Mouse (Mus musculus) CH12.LX (cell line): ENCODE results near the gene Bicc1. TPM values are rescaled to one million over a fixed set of nuclear protein-coding genes. Genes with fewer than 3 reads are reported as not detected.

Experiments used
- DNase-seq: peaks from one replicate; pipeline ENCODE4 v3.0.0-alpha.2; 2013; ENCODE audit errors: extremely low read depth
- H3K27ac ChIP-seq: 2 replicates; pipeline ENCODE4 v1.5.1; 2012; ENCODE audit warnings: low read depth, mild to moderate bottlenecking, control low read depth, moderate library complexity; ENCODE audit not compliant: insufficient read depth
- H3K27me3 ChIP-seq: replicated peaks from 2 replicates; pipeline ENCODE3; 2012; ENCODE audit warnings: inconsistent platforms
- H3K36me3 ChIP-seq, 2 experiments: replicated peaks in 1 of 2; 2 replicates each; pipeline versions ENCODE3 to v1.6.1; 2012; ENCODE audit warnings: inconsistent platforms in 1 of 2, low read length in 1 of 2, mild to moderate bottlenecking in 1 of 2, mixed read lengths in 1 of 2, moderate library complexity in 1 of 2; ENCODE audit not compliant: control insufficient read depth in 1 of 2, insufficient read depth in 1 of 2
- H3K4me1 ChIP-seq, 2 experiments: 2 replicates each; pipeline ENCODE4 v1.6.1; 2012; ENCODE audit warnings: inconsistent platforms in 1 of 2, moderate library complexity in 1 of 2; ENCODE audit not compliant: insufficient read depth in 2 of 2, control insufficient read depth in 1 of 2
- H3K4me2 ChIP-seq: 2 replicates; pipeline ENCODE4 v1.6.1; 2012; ENCODE audit warnings: low read depth, mild to moderate bottlenecking, control low read depth; ENCODE audit not compliant: poor library complexity, insufficient read depth, severe bottlenecking
- H3K4me3 ChIP-seq, 3 experiments: fragments of 150-350 bp in 1 of 3; sonication (generic) in 1 of 3; replicated peaks in 1 of 3; 2 replicates each; pipeline versions ENCODE3 to v1.5.1; 2011 to 2012; ENCODE audit warnings: low read depth in 2 of 3, low read length in 2 of 3, mild to moderate bottlenecking in 2 of 3, moderate library complexity in 2 of 3, control low read depth in 1 of 3, improper control_type of control experiment in 1 of 3, inconsistent platforms in 1 of 3, mixed read lengths in 1 of 3; ENCODE audit not compliant: poor library complexity in 1 of 3
- H3K79me2 ChIP-seq: replicated peaks from 2 replicates; pipeline ENCODE4 v1.6.1; 2012; ENCODE audit warnings: mild to moderate bottlenecking, moderate library complexity; ENCODE audit not compliant: control insufficient read depth, poor library complexity, insufficient read depth, severe bottlenecking; ENCODE audit errors: extremely low read depth
- H3K9ac ChIP-seq: 2 replicates; pipeline ENCODE4 v1.6.1; 2012; ENCODE audit warnings: low read depth, mild to moderate bottlenecking, control low read depth, moderate library complexity; ENCODE audit not compliant: insufficient read depth
- H3K9me3 ChIP-seq: replicated peaks from 2 replicates; pipeline ENCODE3; 2012; ENCODE audit warnings: low read length, inconsistent platforms, mixed read lengths
- CTCF ChIP-seq, 2 experiments: IDR thresholded peaks in 1 of 2; conservative IDR thresholded peaks in 1 of 2; 2 replicates each; pipeline ENCODE4 v1.5.1; 2011 to 2012; ENCODE audit warnings: low read depth in 2 of 2, low read length in 2 of 2, improper control_type of control experiment in 1 of 2, inconsistent platforms in 1 of 2, mild to moderate bottlenecking in 1 of 2, moderate library complexity in 1 of 2
- EP300 ChIP-seq: IDR thresholded peaks from 2 replicates; pipeline ENCODE4 v1.6.1; 2011; ENCODE audit warnings: low read length, improper control_type of control experiment
- ETS1 ChIP-seq: conservative IDR thresholded peaks from 2 replicates; pipeline ENCODE4 v1.6.1; 2012; ENCODE audit warnings: low read depth, mild to moderate bottlenecking, inconsistent platforms, low read length, improper control_type of control experiment, moderate library complexity
- GABPA ChIP-seq: IDR thresholded peaks from 2 replicates; pipeline ENCODE4 v1.6.1; 2012; ENCODE audit warnings: low read depth, low read length, improper control_type of control experiment, inconsistent platforms; ENCODE audit not compliant: insufficient replicate concordance
- JUND ChIP-seq: conservative IDR thresholded peaks from 2 replicates; pipeline ENCODE4 v1.6.1; 2011; ENCODE audit warnings: low read depth, low read length, improper control_type of control experiment
- KAT2A ChIP-seq: IDR thresholded peaks from 2 replicates; pipeline ENCODE4 v1.6.1; 2012; ENCODE audit warnings: low read length, improper control_type of control experiment, inconsistent platforms; ENCODE audit not compliant: insufficient replicate concordance
- MAX ChIP-seq: IDR thresholded peaks from 2 replicates; pipeline ENCODE4 v1.6.1; 2011; ENCODE audit warnings: low read length, improper control_type of control experiment
- MAZ ChIP-seq: IDR thresholded peaks from 2 replicates; pipeline ENCODE4 v1.6.1; 2012; ENCODE audit warnings: low read depth, mild to moderate bottlenecking, inconsistent platforms, low read length, improper control_type of control experiment, moderate library complexity
- MEF2A ChIP-seq: IDR thresholded peaks from 2 replicates; pipeline ENCODE4 v1.6.1; 2014; ENCODE audit warnings: low read depth, mild to moderate bottlenecking, inconsistent platforms, low read length, improper control_type of control experiment, borderline replicate concordance
- MYC ChIP-seq: IDR thresholded peaks from 2 replicates; pipeline ENCODE4 v1.6.1; 2011; ENCODE audit warnings: low read depth, mild to moderate bottlenecking, improper control_type of control experiment, low read length
- NRF1 ChIP-seq: IDR thresholded peaks from 2 replicates; pipeline ENCODE4 v1.6.1; 2014; ENCODE audit warnings: low read depth, mild to moderate bottlenecking, inconsistent platforms, low read length, improper control_type of control experiment, moderate library complexity
- PAX5 ChIP-seq: IDR thresholded peaks from 2 replicates; pipeline ENCODE4 v1.6.1; 2012; ENCODE audit warnings: low read length, inconsistent platforms, mixed read lengths
- POLR2A ChIP-seq: IDR thresholded peaks from 2 replicates; pipeline ENCODE4 v1.6.1; 2011; ENCODE audit warnings: low read depth, mild to moderate bottlenecking, improper control_type of control experiment, low read length
- SIN3A ChIP-seq: IDR thresholded peaks from 2 replicates; pipeline ENCODE4 v1.6.1; 2012; ENCODE audit warnings: low read length, improper control_type of control experiment, inconsistent platforms
- SMC3 ChIP-seq: IDR thresholded peaks from 2 replicates; pipeline ENCODE4 v1.6.1; 2011; ENCODE audit warnings: low read depth, low read length, improper control_type of control experiment
- TBP ChIP-seq: conservative IDR thresholded peaks from 2 replicates; pipeline ENCODE4 v1.6.1; 2011; ENCODE audit warnings: low read depth, low read length, improper control_type of control experiment
- UBTF ChIP-seq: IDR thresholded peaks from 2 replicates; pipeline ENCODE4 v1.6.1; 2012; ENCODE audit warnings: low read depth, mild to moderate bottlenecking, inconsistent platforms, low read length, improper control_type of control experiment, moderate library complexity
- USF2 ChIP-seq: conservative IDR thresholded peaks from 2 replicates; pipeline ENCODE4 v1.6.1; 2011; ENCODE audit warnings: low read depth, low read length, improper control_type of control experiment
- ZKSCAN1 ChIP-seq: IDR thresholded peaks from 2 replicates; pipeline ENCODE4 v1.6.1; 2012; ENCODE audit warnings: low read depth, inconsistent platforms, low read length, improper control_type of control experiment, borderline replicate concordance
- ZMIZ1 ChIP-seq: IDR thresholded peaks from 2 replicates; pipeline ENCODE4 v1.6.1; 2012; ENCODE audit warnings: low read depth, mild to moderate bottlenecking, inconsistent platforms, low read length, improper control_type of control experiment
- ZNF384 ChIP-seq: IDR thresholded peaks from 2 replicates; pipeline ENCODE4 v1.6.1; 2012; ENCODE audit warnings: low read depth, low read length, improper control_type of control experiment, inconsistent platforms
- dilution Hi-C: fragments of 300-500 bp; cut with MboI; formaldehyde crosslinking; loops from 2 replicates; pipeline ENCODE4 v1.14.3; 2020; ENCODE audit warnings: low sequenced_read_pairs; ENCODE audit not compliant: extremely low pct_unique_long_range_greater_than_20kb, extremely low pct_ligation_motif_present
- in situ Hi-C: fragments of 300-500 bp; cut with MboI; formaldehyde crosslinking; loops from 3 replicates; pipeline ENCODE4 v1.14.3; 2019; ENCODE audit warnings: low sequenced_read_pairs, low pct_ligation_motif_present, low pct_unique_long_range_greater_than_20kb, mixed read lengths
- polyA plus RNA-seq: library from polyadenylated mRNA; unstranded; fragments of >175 nt; gene quantifications from 2 replicates; pipeline ENCODE4 v1.2.1, GENCODE M21; 2012; ENCODE audit warnings: low read depth; ENCODE audit not compliant: insufficient read length
- total RNA-seq, 2 experiments: library from RNA; depleted of rRNA; stranded (reverse); fragments of 300-350 nt in 1 of 2; fragments of >200 nt in 1 of 2; gene quantifications; 2 replicates each; pipeline ENCODE4 v1.2.3; 2012 to 2014

Bicc1 gene
- total and polyA plus RNA-seq, 3 experiments = not detected

- H3K9me3 ChIP-seq = no peaks in the 10 kb centered on the region
- TF ChIP-seq ETS1 (no peak), MYC (no peak), USF2 (no peak), MEF2A (no peak), NRF1 (no peak), ZNF384 (no peak), POLR2A (no peak), KAT2A (no peak), SMC3 (no peak), SIN3A (no peak), UBTF (no peak), GABPA (no peak), EP300 (no peak), TBP (no peak), CTCF (conservative IDR thresholded peaks at IDR 0.05 in 1 of 2, IDR thresholded peaks at IDR 0.05 in 1 of 2; ENCODE audit: low read depth in 2 of 2, low read length in 2 of 2) (no peak), MAX (no peak), PAX5 (no peak), JUND (no peak)
- TF ChIP-seq, all 38 proteins: peak for 0
Measured at GRCm38 (mm10) chr10:71140281-71140845, 19.1 kb downstream of the Bicc1 start.

DNA sequence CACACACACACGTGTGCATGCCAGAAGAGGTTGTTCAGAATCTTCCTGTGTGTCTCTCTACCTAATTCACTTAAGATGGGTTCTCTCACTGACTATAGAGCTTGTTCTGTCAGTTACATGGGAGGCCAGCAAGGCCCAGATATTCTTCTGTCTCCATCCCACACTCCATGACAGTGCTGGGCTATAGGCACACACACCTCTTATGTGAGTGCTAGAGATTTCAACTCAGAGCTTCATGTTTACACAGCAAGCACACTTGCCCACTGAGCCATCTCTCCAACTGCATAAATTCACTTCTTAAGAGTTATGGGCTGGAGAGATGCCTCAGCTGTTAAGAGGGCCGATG is 20.7 kb downstream of the Bicc1 start:
- Histone ChIP-seq H3K4me1 (no peaks in the 10 kb centered on the region), H3K4me3 (no peak overlapping the region), H3K9me3 (no peaks in the 10 kb centered on the region), H3K27me3 (no peaks in the 10 kb centered on the region), H3K4me2 (no peak overlapping the region), H3K27ac (no peak overlapping the region), H3K79me2 (no peaks in the 10 kb centered on the region), H3K36me3 (no peaks in the 10 kb centered on the region), H3K9ac (no peak overlapping the region)
- no peak for DNase-seq
- dilution Hi-C loops = no loop called here
- no peak for TF ChIP-seq ZKSCAN1
- TF ChIP-seq MAZ = no peak
- no peak for TF ChIP-seq UBTF
- TF ChIP-seq TBP = no peak
- no peak for TF ChIP-seq ZMIZ1
- in situ Hi-C loops = no loop called here

More at GRCm38 (mm10) chr10:71140281-71140845, 19.1 kb downstream of the Bicc1 start:
- no peaks in the 10 kb centered on the region for H3K79me2 ChIP-seq
- no peaks in the 10 kb centered on the region for H3K36me3 ChIP-seq
- H3K4me3 ChIP-seq = no peak overlapping the region
- DNase-seq = no peak
- in situ Hi-C loops (no loop called here), dilution Hi-C loops (no loop called here)
- H3K27ac ChIP-seq = no peak overlapping the region
- H3K4me1 ChIP-seq = no peaks in the 10 kb centered on the region
- H3K4me2 ChIP-seq = no peak overlapping the region
- H3K27me3 ChIP-seq = no peaks in the 10 kb centered on the region
- no peak overlapping the region for H3K9ac ChIP-seq
